Mouse (Mus musculus) liver, adult 2 months (tissue): ENCODE results near the gene Gadd45b. TPM values are rescaled to one million over a fixed set of nuclear protein-coding genes. Genes with fewer than 3 reads are reported as not detected.

Experiments
- DNase-seq: peaks from one replicate; pipeline ENCODE4 v3.0.0-alpha.2; 2011; ENCODE audit warnings: low read depth, low spot score; ENCODE audit errors: extremely low read depth
- H3K27ac ChIP-seq: fragments of 200-500 bp; replicated peaks from 2 replicates; pipeline ENCODE4 v1.5.1; 2012; ENCODE audit warnings: low read depth, mild to moderate bottlenecking, control low read depth, inconsistent platforms, low read length; ENCODE audit not compliant: insufficient read depth
- H3K27me3 ChIP-seq: fragments of 200-500 bp; 2 replicates; pipeline ENCODE4 v1.6.1; 2012; ENCODE audit warnings: mild to moderate bottlenecking, moderate library complexity, low read length, inconsistent platforms; ENCODE audit not compliant: control insufficient read depth, insufficient read depth
- H3K36me3 ChIP-seq: fragments of 200-500 bp; 2 replicates; pipeline ENCODE4 v1.6.1; 2012; ENCODE audit warnings: low read length, inconsistent platforms; ENCODE audit not compliant: control insufficient read depth, insufficient read depth
- H3K4me1 ChIP-seq: fragments of 200-500 bp; 2 replicates; pipeline ENCODE4 v1.6.1; 2011; ENCODE audit warnings: low read length; ENCODE audit not compliant: control insufficient read depth, insufficient read depth
- H3K4me3 ChIP-seq: fragments of 200-500 bp; 2 replicates; pipeline ENCODE4 v1.5.1; 2011; ENCODE audit warnings: low read depth, mild to moderate bottlenecking, control low read depth, low read length, moderate library complexity; ENCODE audit not compliant: insufficient read depth
- H3K79me2 ChIP-seq: fragments of 200-500 bp; 2 replicates; pipeline ENCODE4 v1.6.1; 2012; ENCODE audit warnings: inconsistent platforms, mild to moderate bottlenecking, low read length, moderate library complexity; ENCODE audit not compliant: control insufficient read depth, insufficient read depth
- H3K9ac ChIP-seq: fragments of 200-500 bp; 2 replicates; pipeline ENCODE4 v1.6.1; 2012; ENCODE audit warnings: low read depth, mild to moderate bottlenecking, control low read depth, inconsistent platforms, low read length
- CTCF ChIP-seq: fragments of 200-500 bp; IDR thresholded peaks from 2 replicates; pipeline ENCODE4 v1.5.1; 2011; ENCODE audit warnings: low read depth, low read length, control low read depth
- POLR2A ChIP-seq: fragments of 200-500 bp; IDR thresholded peaks from 2 replicates; pipeline ENCODE4 v1.6.1; 2011; ENCODE audit warnings: low read length, control low read depth; ENCODE audit not compliant: insufficient read depth; ENCODE audit errors: extremely low read depth
- whole genome bisulfite sequencing: fragments of 180-500 bp; shearing (Covaris S2); methylation state at CpG from one replicate; pipeline ENCODE4 v1.1.7; 2018; 5-methylcytosine and 5-hydroxymethylcytosine counted together
- polyA plus RNA-seq: library from polyadenylated mRNA; depleted of rRNA; stranded (reverse); fragments of >200 nt; gene quantifications from 2 replicates; pipeline ENCODE4 v1.2.3, GENCODE M21; 2012
- total RNA-seq: library from RNA; depleted of rRNA; stranded (reverse); fragments of >200 nt; gene quantifications from 2 replicates; pipeline ENCODE4 v1.2.3, GENCODE M21; 2014

Gene Gadd45b
- total and polyA plus RNA-seq, 2 experiments: 1.4 to 2.1 TPM

GRCm38 (mm10) chr10:80948570-80948969, 18.7 kb downstream of the Gadd45b start:
- Histone ChIP-seq H3K79me2 (no peaks in the 10 kb centered on the region), H3K4me3 (no peak overlapping the region), H3K9ac (no peak overlapping the region), H3K27ac (no peak overlapping the region), H3K27me3 (no peaks in the 10 kb centered on the region), H3K4me1 (no peaks in the 10 kb centered on the region), H3K36me3 (no peaks in the 10 kb centered on the region)
- no peak for DNase-seq
- WGBS: 38% methylated on average over 6 of the region's 6 CpGs
- TF ChIP-seq POLR2A (no peak), CTCF (no peak)

- H3K4me3 ChIP-seq: no peak overlapping the region
- no peaks in the 10 kb centered on the region for H3K79me2 ChIP-seq
- WGBS: 86% methylated on average over 3 of the region's 3 CpGs
- no peak overlapping the region for H3K9ac ChIP-seq
- no peaks in the 10 kb centered on the region for H3K27me3 ChIP-seq
- no peak for TF ChIP-seq POLR2A
- TF ChIP-seq CTCF: no peak
- no peak for DNase-seq
- H3K27ac ChIP-seq: no peak overlapping the region
- H3K36me3 ChIP-seq: no peaks in the 10 kb centered on the region
- no peaks in the 10 kb centered on the region for H3K4me1 ChIP-seq
Observed at GRCm38 (mm10) chr10:80949081-80949480, 19.2 kb downstream of the Gadd45b start.

GRCm38 (mm10) chr10:80950314-80950713, 20.4 kb downstream of the Gadd45b start:
- TF ChIP-seq CTCF (no peak), POLR2A (no peak)
- Histone ChIP-seq H3K79me2 (no peaks in the 10 kb centered on the region), H3K9ac (no peak overlapping the region), H3K4me3 (no peak overlapping the region), H3K36me3 (no peaks in the 10 kb centered on the region), H3K27me3 (no peaks in the 10 kb centered on the region), H3K4me1 (no peaks in the 10 kb centered on the region), H3K27ac (no peak overlapping the region)
- 50% methylated on average over 5 of the region's 5 CpGs for WGBS
- DNase-seq: no peak

- 78% methylated on average over 10 of the region's 10 CpGs for WGBS
- H3K4me1 ChIP-seq: no peaks in the 10 kb centered on the region
- H3K36me3 ChIP-seq: no peaks in the 10 kb centered on the region
- no peak overlapping the region for H3K4me3 ChIP-seq
- H3K9ac ChIP-seq: no peak overlapping the region
- no peak for DNase-seq
- no peak for TF ChIP-seq CTCF
- no peak for TF ChIP-seq POLR2A
- no peaks in the 10 kb centered on the region for H3K27me3 ChIP-seq
- no peak overlapping the region for H3K27ac ChIP-seq
- no peaks in the 10 kb centered on the region for H3K79me2 ChIP-seq
Observed at GRCm38 (mm10) chr10:80951761-80952390, 22.0 kb downstream of the Gadd45b start.

DNA sequence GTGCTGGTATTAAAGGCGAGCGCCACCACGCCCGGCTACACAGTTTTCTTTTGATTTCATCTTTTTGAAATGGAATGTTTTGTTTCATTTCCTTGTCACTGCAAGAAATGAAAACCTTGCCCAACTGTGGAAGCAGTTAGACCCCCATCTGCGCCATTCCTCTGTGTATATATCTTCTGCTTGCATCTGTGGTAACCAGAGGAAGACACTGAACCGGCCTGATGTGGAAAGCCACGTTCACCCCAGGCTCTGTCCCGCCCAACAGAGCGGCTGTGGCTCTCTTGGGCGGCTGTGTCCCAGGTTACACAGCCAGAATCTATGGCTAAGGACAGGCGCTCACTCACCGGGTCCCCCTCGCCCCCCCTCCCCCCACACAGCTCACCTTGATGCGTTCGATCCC, 22.6 kb downstream of the Gadd45b start:
- no peak overlapping the region for H3K4me3 ChIP-seq
- H3K36me3 ChIP-seq: no peaks in the 10 kb centered on the region
- H3K9ac ChIP-seq: no peak overlapping the region
- no peak for TF ChIP-seq CTCF
- TF ChIP-seq POLR2A: no peak
- no peaks in the 10 kb centered on the region for H3K27me3 ChIP-seq
- no peaks in the 10 kb centered on the region for H3K79me2 ChIP-seq
- no peak for DNase-seq
- no peaks in the 10 kb centered on the region for H3K4me1 ChIP-seq
- H3K27ac ChIP-seq: no peak overlapping the region
- 79% methylated on average over 15 of the region's 15 CpGs for WGBS

GRCm38 (mm10) chr10:80954415-80954814, 24.5 kb downstream of the Gadd45b start:
- Histone ChIP-seq H3K27me3 (no peaks in the 10 kb centered on the region), H3K79me2 (no peaks in the 10 kb centered on the region), H3K9ac (no peak overlapping the region), H3K4me1 (peaks cover 16% of the 10 kb centered on the region), H3K36me3 (no peaks in the 10 kb centered on the region), H3K4me3 (no peak overlapping the region), H3K27ac (no peak overlapping the region)
- DNase-seq: no peak
- TF ChIP-seq POLR2A (no peak), CTCF (no peak)
- WGBS: 81% methylated on average over 13 of the region's 13 CpGs
